Mouse (Mus musculus) gastrocnemius, adult 2 months (tissue): ENCODE results near the gene Sept4. TPM values are rescaled to one million over a fixed set of nuclear protein-coding genes. Genes with fewer than 3 reads are reported as not detected.
A peak's percentile ranks its signal among the peaks of the same experiment; 100 is the strongest.

Experiments used
- DNase-seq: peaks from one replicate; pipeline ENCODE4 v3.0.0; 2022
- H3K27ac ChIP-seq: fragments of 200-600 bp; 2 replicates; pipeline ENCODE4 v1.8.1; 2022; ENCODE audit warnings: mild to moderate bottlenecking
- H3K4me3 ChIP-seq: fragments of 200-600 bp; 2 replicates; pipeline ENCODE4 v1.8.1; 2022; ENCODE audit warnings: mild to moderate bottlenecking, moderate library complexity
- CTCF ChIP-seq: fragments of 200-600 bp; IDR thresholded peaks from 2 replicates; pipeline ENCODE4 v1.8.1; 2022; ENCODE audit warnings: antibody characterized with exemption, mild to moderate bottlenecking, moderate library complexity
- intact Hi-C: fragments of 180-260 bp; cut with DNase I; formaldehyde crosslinking; loops from one replicate; pipeline ENCODE4 v1.15.1; 2025
- total RNA-seq, 2 experiments: library from RNA; stranded (reverse); gene quantifications; 2 replicates each; pipeline ENCODE4 v1.2.3; 2021

Gene Sept4
- total RNA-seq, 2 experiments from 2014 or later, result 13.0 to 15.2 TPM

DNA sequence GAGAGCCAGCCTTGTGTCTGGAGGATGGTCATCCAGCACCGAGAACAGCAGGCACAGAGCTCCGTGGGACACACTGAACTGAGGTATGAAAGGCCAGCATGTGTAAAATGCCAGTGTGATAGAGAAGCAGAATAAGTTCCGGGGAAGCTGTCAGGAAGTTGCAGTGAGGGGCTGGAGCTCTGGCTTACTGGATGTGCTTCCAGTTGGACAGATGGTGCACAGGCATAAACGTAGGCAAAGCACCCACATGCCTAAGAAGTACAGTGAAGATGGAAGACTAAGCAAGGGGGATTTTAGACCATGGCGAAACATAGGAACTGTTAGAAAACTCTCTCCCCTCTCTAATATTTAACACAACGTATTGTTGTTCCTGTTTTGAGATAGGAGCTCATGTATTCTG, 7.5 kb upstream of the Sept4 start:
- H3K4me3 ChIP-seq, result no peak overlapping the region
- DNase-seq, result no peak
- TF ChIP-seq CTCF, result no peak
- intact Hi-C loops, result no loop called here
- H3K27ac ChIP-seq, result no peak overlapping the region

DNA sequence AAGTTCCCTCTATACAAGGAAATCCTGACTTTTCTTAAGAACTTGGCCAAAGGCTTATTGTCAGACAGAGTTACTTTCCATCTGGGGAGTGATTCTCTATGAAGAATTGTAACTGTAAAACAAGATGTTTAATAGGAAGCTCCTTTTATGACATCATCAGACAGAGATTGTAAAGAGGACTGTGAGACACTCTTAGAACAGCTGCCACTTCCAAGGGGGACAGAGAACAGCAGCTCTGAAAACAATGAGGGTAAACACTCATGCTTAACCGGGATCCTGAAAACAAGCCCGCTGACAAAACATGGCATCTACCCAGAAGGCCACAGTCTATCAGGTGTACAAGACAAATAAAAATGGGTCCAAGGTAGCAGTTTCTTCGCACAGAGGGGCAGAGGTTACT, 2.2 kb upstream of the Sept4 start, which contains the start of gene Gm11492:
Gm11492 (plus strand) TSS at position 153 of the 400 bp plus-strand sequence.
- TF ChIP-seq CTCF, result no peak
- DNase-seq, result no peak
- no peak within 1 kb of the TSS for H3K4me3 ChIP-seq
- intact Hi-C loops, result no loop called here
- peak within 1 kb of the TSS; percentile 71 for H3K27ac ChIP-seq

DNA sequence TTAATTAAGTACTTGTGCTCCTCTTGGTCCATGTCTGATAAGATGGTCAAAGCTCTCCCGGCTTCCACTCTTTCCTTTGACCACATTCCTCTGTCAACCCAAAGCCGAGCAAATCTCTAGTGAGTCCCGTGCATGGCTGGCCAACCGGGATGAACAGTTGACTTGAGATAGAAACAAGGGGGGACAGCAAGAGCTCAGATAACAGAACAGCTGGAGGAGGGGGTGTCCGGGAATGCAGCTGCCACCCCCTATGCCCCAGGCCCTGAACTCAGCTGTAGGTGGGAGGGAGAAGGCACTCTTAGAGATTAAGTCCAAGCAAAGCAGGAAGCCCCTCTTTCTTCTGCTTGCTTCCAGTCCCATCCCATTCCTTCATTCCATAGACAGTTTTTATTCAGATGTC, 2.0 kb downstream of the Sept4 start:
- no peak for TF ChIP-seq CTCF
- intact Hi-C loops, result no loop called here
- Histone ChIP-seq H3K4me3 (no peak overlapping the region), H3K27ac (peak overlapping the region; percentile 71; the same call in 1 of the 2 replicates)
- no peak for DNase-seq

DNA sequence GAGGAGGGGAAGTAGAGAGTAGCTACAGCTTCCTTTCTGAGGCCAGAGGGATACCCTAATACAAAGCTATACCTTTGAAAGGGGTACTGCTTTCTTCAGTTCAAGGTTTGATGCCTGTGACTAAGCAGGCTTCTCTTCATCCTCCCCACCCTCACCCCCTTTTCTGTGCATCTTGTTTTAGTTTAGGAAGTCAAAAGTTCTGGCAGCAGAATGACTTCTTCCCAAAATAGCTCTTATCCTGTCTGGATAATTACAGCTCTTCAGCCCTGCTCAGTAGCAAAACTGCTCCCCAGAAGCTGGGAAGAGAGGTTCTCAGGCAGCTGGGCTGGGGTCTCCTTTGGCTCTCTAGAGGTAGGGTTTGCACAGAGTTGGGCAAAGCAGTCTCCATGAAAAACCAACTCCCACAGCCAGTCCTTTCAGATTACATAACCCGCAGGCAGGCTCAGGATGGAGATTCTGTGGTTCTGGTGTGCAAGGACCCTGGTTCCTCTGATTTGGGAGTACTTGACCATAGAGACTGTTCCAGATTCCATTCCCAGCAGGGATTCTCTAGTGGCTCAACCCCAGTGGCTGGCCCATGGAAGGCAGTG, 2.8 kb downstream of the Sept4 start:
- Histone ChIP-seq H3K4me3 (no peak overlapping the region), H3K27ac (peak overlapping the region; percentile 71)
- intact Hi-C loops, result no loop called here
- no peak for DNase-seq
- TF ChIP-seq CTCF, result no peak

DNA sequence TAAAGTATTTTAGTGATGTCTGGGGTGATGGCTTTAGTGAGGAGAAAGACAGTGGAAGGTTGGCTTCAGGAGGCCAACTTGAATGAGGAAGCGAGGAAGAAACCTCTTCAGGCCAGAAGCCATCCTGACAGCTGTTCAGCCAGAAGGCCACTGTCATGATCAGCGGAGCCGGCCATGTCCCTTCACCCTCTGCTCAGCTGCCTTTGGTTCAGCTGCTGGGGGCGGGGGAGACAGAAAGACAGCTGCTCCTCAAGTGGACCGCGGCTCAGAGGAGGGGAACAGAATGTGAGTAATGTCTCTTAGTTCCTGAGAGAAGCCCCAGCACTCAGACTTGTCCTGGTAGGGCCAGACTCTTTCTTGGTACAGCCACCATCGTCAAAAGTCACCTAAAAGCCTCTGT, 5.0 kb downstream of the Sept4 start:
- intact Hi-C loops, result no loop called here
- Histone ChIP-seq H3K4me3 (no peak overlapping the region), H3K27ac (no peak overlapping the region)
- TF ChIP-seq CTCF, result no peak
- DNase-seq, result no peak

DNA sequence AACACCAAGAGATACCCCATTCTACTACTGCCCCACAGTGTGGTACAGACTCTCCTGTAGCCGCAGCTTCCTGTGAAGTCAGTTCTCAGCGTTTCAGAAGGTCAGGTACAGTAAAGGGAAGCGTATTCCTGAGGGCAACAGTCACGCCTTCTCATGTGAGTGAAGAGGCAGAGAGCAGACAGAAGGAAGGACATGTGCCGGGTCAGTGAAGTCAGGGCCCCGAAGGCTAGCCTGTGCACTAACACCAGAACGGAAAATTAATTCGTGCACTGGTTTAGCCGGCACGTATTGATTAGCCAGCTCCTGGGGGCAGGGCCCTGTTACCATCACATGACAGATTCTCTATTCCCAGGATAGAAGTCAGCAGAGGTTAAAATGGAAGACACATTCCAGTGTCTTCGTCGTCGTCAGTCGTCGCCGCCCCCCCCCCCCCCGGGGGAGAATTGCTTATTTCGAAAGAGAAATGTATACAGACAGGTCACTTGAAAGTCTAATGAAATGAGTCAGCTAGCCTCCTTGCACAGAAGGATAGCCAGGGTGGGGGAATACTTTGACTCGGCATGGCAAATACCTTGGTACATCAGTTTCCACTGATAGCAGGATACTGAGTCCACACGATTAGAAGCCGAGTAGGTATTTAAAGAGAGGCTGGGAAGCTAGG, 5.9 kb downstream of the Sept4 start:
- TF ChIP-seq CTCF, result no peak
- H3K27ac ChIP-seq, result no peak overlapping the region
- H3K4me3 ChIP-seq, result no peak overlapping the region
- intact Hi-C loops, result no loop called here
- DNase-seq, result no peak

DNA sequence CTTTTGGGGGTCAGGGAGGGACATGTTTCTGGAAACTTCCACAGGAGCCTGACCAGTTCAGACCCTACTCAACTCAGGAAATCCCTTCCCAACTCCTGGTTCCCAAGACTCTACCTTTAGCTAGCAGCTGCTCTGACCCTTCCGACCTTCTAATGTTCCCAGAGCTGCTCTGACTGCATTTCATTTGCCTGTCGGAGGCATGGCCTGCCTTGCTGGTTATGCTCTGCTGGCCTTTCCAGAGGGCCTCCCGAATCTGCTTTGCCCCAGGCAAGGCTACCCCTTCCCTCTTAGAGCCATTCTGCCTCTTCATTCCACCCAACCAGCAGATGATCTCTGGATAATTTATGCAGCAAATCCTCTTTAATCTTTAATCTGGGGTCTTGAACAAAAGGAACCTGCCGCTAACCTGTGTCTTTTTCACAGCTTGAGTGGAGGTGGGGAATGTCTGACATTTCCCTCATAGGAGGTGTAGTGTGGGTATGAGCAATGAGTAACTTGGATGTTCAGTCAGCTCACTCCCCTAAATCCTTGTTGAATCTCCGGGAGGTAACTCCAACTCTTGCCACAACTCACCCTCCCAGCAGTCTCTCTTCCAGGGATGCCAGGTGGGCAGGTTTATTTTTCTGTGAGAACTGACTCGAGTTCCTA, 9.0 kb downstream of the Sept4 start:
- no peak for DNase-seq
- Histone ChIP-seq H3K27ac (peak overlapping the region; percentile 91), H3K4me3 (peak overlapping the region; percentile 92)
- no peak for TF ChIP-seq CTCF
- intact Hi-C loops, result no loop called here

DNA sequence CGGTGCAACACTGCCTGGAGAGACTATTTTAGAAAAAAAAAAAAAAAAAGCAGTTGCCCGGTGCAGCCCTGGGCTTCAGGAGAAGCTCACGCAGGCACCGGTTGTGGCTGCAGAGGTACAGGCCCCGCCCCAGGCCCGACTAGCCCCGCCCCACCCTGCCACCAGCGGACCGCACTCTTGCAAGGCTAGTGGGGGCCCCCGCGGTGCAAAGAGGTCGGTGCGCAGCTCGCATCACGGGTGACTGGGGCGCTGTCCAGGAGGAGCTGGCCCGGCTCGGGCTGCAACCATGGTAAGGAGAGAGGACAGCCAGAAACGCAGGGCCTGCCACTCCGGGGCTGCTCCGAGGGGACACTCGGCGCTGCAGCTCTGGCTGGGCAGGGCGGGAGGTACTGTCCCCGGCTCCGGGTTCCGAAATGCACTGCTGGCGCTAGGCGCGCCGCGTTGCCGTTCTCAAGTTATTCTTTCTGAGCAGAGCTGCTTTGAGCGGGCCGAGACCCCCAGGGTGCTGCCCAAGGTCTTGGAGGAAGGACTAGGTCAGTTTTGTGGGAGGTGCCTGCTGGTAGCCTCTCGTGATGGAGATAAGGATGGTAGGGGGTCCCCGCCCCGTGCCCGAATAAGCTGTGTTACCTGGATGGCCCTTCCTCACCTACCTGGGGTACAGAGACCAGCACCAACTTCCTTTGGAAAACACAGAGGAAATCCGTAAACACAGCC, 9.7 kb downstream of the Sept4 start:
- Histone ChIP-seq H3K4me3 (peak overlapping the region; percentile 92), H3K27ac (peak overlapping the region; percentile 91)
- intact Hi-C loops, result no loop called here
- DNase-seq, result peak; percentile 86
- no peak for TF ChIP-seq CTCF

DNA sequence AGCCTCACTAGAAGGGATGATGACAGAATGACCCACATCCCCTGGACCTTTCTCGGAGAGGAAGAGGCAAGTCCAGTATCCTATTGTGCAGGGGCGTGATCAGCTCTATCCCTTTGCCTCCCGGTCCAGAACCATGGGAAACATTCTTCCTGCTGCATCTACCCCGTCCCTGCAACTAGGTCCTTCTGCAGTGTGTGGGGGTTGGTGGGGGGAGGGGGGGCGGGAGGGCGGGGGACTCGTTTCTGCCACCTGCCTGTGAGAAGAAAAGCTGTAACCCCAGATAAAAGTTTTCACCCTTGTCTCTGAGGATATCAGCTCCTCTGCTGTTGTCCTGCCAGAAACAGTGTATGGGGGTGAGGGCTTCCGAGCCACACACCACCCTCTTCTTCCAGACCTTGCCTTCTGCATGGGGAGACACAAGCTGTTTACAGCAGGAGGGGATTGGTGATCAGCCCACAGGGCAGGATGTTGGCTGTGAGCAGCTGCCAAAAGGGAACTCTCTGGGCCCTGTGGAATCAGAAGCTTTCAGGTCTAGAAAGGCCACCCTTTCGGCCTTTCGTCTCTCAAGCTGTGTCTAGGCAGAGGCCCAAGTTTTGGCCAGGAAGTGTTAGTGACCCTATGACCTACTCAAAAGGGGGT, 10.4 kb downstream of the Sept4 start:
- Histone ChIP-seq H3K4me3 (peak overlapping the region; percentile 92), H3K27ac (peak overlapping the region; percentile 91)
- TF ChIP-seq CTCF, result no peak
- no peak for DNase-seq
- intact Hi-C loops, result no loop called here

DNA sequence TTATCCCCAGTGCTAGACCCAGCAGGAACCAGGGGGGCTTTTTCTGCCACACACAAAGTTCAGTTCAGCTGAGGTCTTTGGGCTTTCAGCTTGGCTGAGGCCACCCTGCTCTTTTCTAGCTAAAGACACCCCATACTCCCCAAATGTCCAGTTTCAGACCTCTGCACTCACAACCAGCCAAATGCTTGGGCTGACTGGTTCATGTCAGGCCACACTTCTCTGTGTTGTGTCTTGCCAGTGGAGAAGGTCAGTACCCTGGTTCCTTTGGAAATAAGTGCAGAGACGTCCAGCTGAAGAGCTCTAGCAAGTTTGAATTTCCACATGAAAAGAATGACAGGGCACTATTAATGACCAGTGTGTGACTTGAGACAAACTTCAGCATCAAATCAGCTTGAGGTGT, 11.0 kb downstream of the Sept4 start:
- intact Hi-C loops, result no loop called here
- no peak for TF ChIP-seq CTCF
- peak overlapping the region; percentile 92 for H3K4me3 ChIP-seq
- no peak for DNase-seq
- peak overlapping the region; percentile 91 for H3K27ac ChIP-seq

DNA sequence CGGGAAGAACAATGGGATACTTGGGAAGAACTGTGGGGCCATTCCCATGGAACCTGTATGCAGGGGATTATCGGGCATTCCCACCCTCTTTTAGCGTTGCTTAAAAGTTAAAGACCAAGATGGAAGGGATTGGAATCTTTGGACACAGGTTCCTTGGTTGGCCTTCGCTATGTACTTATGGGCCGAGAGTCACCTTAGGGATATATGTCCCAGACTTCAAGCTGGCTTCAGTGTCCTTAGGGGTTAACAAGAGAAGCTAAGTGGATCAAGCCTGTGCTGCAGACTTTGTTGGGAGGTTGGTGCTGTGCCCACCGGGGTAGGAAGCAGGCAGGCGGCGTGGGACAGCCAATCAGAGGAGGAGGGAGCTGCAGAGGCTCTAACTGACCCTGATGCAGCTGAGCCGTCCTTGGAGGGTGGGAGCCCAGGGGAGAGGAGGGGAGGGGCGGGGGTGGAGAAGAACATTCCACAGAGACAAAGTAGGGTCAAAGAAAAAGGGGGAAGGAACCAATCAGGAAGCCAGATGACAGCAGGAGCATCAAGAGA, 11.9 kb downstream of the Sept4 start:
- peak overlapping the region; percentile 92 for H3K4me3 ChIP-seq
- peak overlapping the region; percentile 91 for H3K27ac ChIP-seq
- no peak for DNase-seq
- intact Hi-C loops, result no loop called here
- TF ChIP-seq CTCF, result no peak

DNA sequence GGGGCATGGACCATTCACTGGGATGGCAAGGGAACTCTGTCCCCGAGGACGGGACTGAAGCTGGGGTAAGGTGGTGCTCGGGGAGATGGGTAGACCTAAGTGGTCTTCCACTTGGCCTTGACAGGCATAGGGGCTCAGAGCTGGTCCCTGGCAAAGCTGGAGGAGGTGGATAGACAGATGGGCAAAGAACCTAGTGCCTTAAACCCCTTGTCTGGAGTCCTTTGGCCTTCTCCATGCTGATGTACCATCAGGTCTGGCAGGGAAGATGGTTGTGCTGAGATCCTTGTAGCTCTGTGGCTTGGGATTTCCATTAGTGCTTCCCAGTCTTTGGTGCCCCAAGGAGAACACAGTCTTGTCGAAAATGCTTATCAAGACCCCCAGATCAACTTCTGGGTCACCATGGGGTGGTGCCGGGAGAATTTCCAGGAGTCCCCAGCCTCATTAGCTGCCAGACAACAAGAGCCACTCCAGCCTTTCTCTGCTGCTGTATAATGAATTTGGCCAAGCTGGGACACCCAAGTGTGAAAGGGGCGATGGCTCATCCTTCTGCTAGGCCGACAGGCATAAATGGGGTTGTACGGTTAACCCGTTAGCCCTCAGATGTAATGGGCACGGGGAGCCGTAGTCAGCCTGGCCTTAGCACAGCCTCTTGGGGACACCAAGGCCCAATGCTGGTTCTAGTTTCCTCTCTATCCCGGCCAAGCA, 12.6 kb downstream of the Sept4 start:
- no peak for TF ChIP-seq CTCF
- intact Hi-C loops, result no loop called here
- Histone ChIP-seq H3K27ac (peak overlapping the region; percentile 53), H3K4me3 (peak overlapping the region; percentile 92)
- DNase-seq, result no peak
